Comparison of ENCODE assay signal across 8 mouse cellular contexts in the genomic region with DNA sequence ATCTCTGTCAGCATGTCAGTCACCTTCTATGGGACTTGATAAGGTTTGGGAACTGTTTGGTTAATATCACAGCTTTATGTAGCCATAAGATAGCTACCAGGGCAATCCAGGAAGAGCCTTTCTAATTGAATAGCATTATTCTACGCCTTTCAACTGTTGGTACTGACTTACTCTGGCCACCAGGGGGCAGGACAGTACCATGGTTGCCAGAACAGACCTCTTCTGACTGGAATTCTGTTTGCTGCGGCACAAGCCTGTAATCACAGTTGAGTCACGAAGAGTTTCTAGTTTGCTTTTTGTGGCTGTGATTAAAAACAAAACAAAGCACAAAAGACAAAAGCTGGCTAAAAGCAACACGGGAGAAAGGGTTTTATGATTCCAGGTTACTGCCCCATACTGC. TPM values are rescaled to one million over a fixed set of nuclear protein-coding genes. Genes with fewer than 3 reads are reported as not detected.
DNase-seq lines count a peak whose midpoint lies in the region; ATAC-seq and TF ChIP-seq lines count a peak whose summit lies in the region.

No protein-coding gene starts in this region.

- TF ChIP-seq CTCF in gastrocnemius, adult 2 months (IDR thresholded peaks at IDR 0.05): peak; percentile 88
- peak; percentile 54; the same call in 1 of the 2 replicates for TF ChIP-seq CTCF in small intestine, adult 2 months (IDR thresholded peaks at IDR 0.05; ENCODE audit: extremely low read depth, insufficient read length, insufficient replicate concordance, low read depth, low read length)

- H3K27me3 ChIP-seq in heart, embryonic 11.5 days (ENCODE audit: control insufficient read depth, insufficient read depth, low read length): no peaks in the 10 kb centered on the region
- no peaks in the 10 kb centered on the region for H3K27me3 ChIP-seq in intestine, embryonic 16.5 days (replicated peaks; ENCODE audit: control insufficient read depth, insufficient read depth, low read length)
- H3K27me3 ChIP-seq in midbrain, embryonic 11.5 days (ENCODE audit: control insufficient read depth, insufficient read depth, low read length): no peaks in the 10 kb centered on the region
- no peaks in the 10 kb centered on the region for H3K27me3 ChIP-seq in small intestine, adult 2 months (ENCODE audit: control insufficient read depth, insufficient read depth, low read length)

- peaks cover 2% of the 10 kb centered on the region; the same call in 1 of the 2 replicates for H3K4me1 ChIP-seq in heart, embryonic 11.5 days (ENCODE audit: control insufficient read depth, insufficient read depth, low read length)
- H3K4me1 ChIP-seq in intestine, embryonic 16.5 days (ENCODE audit: control insufficient read depth, insufficient read depth, low read length): no peaks in the 10 kb centered on the region
- no peaks in the 10 kb centered on the region for H3K4me1 ChIP-seq in midbrain, embryonic 11.5 days (ENCODE audit: control insufficient read depth, insufficient read depth, low read length)
- no peaks in the 10 kb centered on the region for H3K4me1 ChIP-seq in small intestine, adult 2 months (ENCODE audit: control insufficient read depth, insufficient read depth, insufficient read length, low read length)

- H3K4me2 ChIP-seq in heart, embryonic 11.5 days: no peak overlapping the region; the same call in 1 of the 2 replicates
- H3K4me2 ChIP-seq in intestine, embryonic 16.5 days (ENCODE audit: low read depth, low read length): no peak overlapping the region
- no peak overlapping the region for H3K4me2 ChIP-seq in midbrain, embryonic 11.5 days

- ATAC-seq in heart, embryonic 11.5 days (replicated peaks; ENCODE audit: insufficient number of reproducible peaks, low FRiP score, low TSS enrichment): no peak
- peak; percentile 75 for ATAC-seq in intestine, embryonic 16.5 days
- ATAC-seq in midbrain, embryonic 11.5 days (ENCODE audit: low FRiP score): no peak

- no peaks in the 10 kb centered on the region for H3K9me3 ChIP-seq in heart, embryonic 11.5 days (replicated peaks; ENCODE audit: control insufficient read depth, low read length)
- H3K9me3 ChIP-seq in intestine, embryonic 16.5 days (ENCODE audit: control insufficient read depth, low read length): no peaks in the 10 kb centered on the region
- H3K9me3 ChIP-seq in midbrain, embryonic 11.5 days (ENCODE audit: control insufficient read depth, low read length): no peaks in the 10 kb centered on the region

- H3K27ac ChIP-seq in heart, embryonic 11.5 days (ENCODE audit: low read depth, low read length): no peak overlapping the region
- H3K27ac ChIP-seq in gastrocnemius, adult 2 months: no peak overlapping the region
- H3K27ac ChIP-seq in intestine, embryonic 16.5 days (ENCODE audit: low read length): no peak overlapping the region
- H3K27ac ChIP-seq in midbrain, embryonic 11.5 days (ENCODE audit: low read depth, low read length): no peak overlapping the region
- H3K27ac ChIP-seq in small intestine, adult 2 months (ENCODE audit: insufficient read depth, low read depth, low read length): no peak overlapping the region

- intact Hi-C loops in gastrocnemius, adult 2 months (cut with DNase I): loop anchor here (2.0 kb wide), 1 partner anchor 30 kb away; no protein-coding TSS in a partner anchor
- intact Hi-C loops in left cerebral cortex, postnatal 25 days (cut with DNase I): loop anchor here (1.0 to 2.0 kb wide), 3 partner anchors 31 to 356 kb away; no protein-coding TSS in a partner anchor

- H3K36me3 ChIP-seq in heart, embryonic 11.5 days (ENCODE audit: control insufficient read depth, insufficient read depth, low read length): no peaks in the 10 kb centered on the region
- H3K36me3 ChIP-seq in intestine, embryonic 16.5 days (ENCODE audit: control insufficient read depth, insufficient read depth, low read length): no peaks in the 10 kb centered on the region
- H3K36me3 ChIP-seq in midbrain, embryonic 11.5 days (ENCODE audit: control insufficient read depth, insufficient read depth, low read length): no peaks in the 10 kb centered on the region
- H3K36me3 ChIP-seq in small intestine, adult 2 months (ENCODE audit: control insufficient read depth, insufficient read depth, low read length): no peaks in the 10 kb centered on the region

- H3K9ac ChIP-seq in heart, embryonic 11.5 days (ENCODE audit: low read depth, low read length): no peak overlapping the region
- no peak overlapping the region for H3K9ac ChIP-seq in intestine, embryonic 16.5 days (ENCODE audit: low read depth, low read length)
- no peak overlapping the region for H3K9ac ChIP-seq in midbrain, embryonic 11.5 days (ENCODE audit: low read length)

- H3K4me3 ChIP-seq in heart, embryonic 11.5 days (ENCODE audit: low read depth, low read length): no peak overlapping the region
- no peak overlapping the region for H3K4me3 ChIP-seq in gastrocnemius, adult 2 months
- no peak overlapping the region for H3K4me3 ChIP-seq in intestine, embryonic 16.5 days (ENCODE audit: low read length)
- no peak overlapping the region for H3K4me3 ChIP-seq in midbrain, embryonic 11.5 days (ENCODE audit: low read depth, low read length)
- no peak overlapping the region for H3K4me3 ChIP-seq in small intestine, adult 2 months (ENCODE audit: low read depth, low read length)

- TF ChIP-seq POLR2A in small intestine, adult 2 months (IDR thresholded peaks at IDR 0.05; ENCODE audit: low read depth, low read length): no peak

- 17% methylated on average over 4 of the region's 4 CpGs for WGBS in heart, embryonic 11.5 days (ENCODE audit: insufficient replicate concordance)
- 6% methylated on average over 4 of the region's 4 CpGs for WGBS in intestine, embryonic 16.5 days
- WGBS in midbrain, embryonic 11.5 days: 15% methylated on average over 4 of the region's 4 CpGs
- 5% methylated on average over 4 of the region's 4 CpGs for WGBS in small intestine, adult 2 months

- peak; percentile 60 to 88 for DNase-seq in heart, adult 18-20 months
- peak; percentile 72 to 81 for DNase-seq in cerebellum, postnatal 4 days (ENCODE audit: low spot score in 2 of 2)
- DNase-seq in gastrocnemius, adult 2 months: peak; percentile 74
- DNase-seq in left cerebral cortex, postnatal 25 days (ENCODE audit: low spot score in 2 of 2): peak; percentile 78 to 87
- DNase-seq in midbrain, embryonic 11.5 days (ENCODE audit: low spot score, missing footprints): peak; percentile 92

RNA-seq across cellular contexts. Expression of a gene that starts 8.9 kb away (rescaled TPM):
- total RNA-seq in heart, adult 18-20 months (2021): not detected
- polyA plus RNA-seq in heart, embryonic 11.5 days (2014; fragmentation: Nextera tagmentation; extraction: Ambion mirVana): not detected in 2 replicates
- not detected for total RNA-seq in gastrocnemius, adult 2 months (2021)
- not detected in 2 replicates for polyA plus RNA-seq in intestine, embryonic 16.5 days (2015; fragmentation: Nextera tagmentation; extraction: Ambion mirVana)
- 100 to 1,000 TPM; 294 to 388 TPM for total RNA-seq in left cerebral cortex, postnatal 25 days (2021)
- polyA plus RNA-seq in midbrain, embryonic 11.5 days (2014; fragmentation: Nextera tagmentation; extraction: Ambion mirVana): 0.26 and 0.82 TPM in 2 replicates
- polyA plus RNA-seq in small intestine, adult 2 months (2012; rRNA removed): not detected in 2 replicates

RNA-seq across cellular contexts. Expression of a gene that starts 13.2 kb away (rescaled TPM):
- 100 to 1,000 TPM; 538 to 567 TPM for total RNA-seq in heart, adult 18-20 months (2021)
- polyA plus RNA-seq in heart, embryonic 11.5 days (2014; fragmentation: Nextera tagmentation; extraction: Ambion mirVana): 1,140 and 1,315 TPM in 2 replicates
- 100 to 1,000 TPM; 395 to 503 TPM for total RNA-seq in gastrocnemius, adult 2 months (2021)
- polyA plus RNA-seq in intestine, embryonic 16.5 days (2015; fragmentation: Nextera tagmentation; extraction: Ambion mirVana): 1,264 and 1,381 TPM in 2 replicates
- 100 to 1,000 TPM; 397 to 401 TPM for total RNA-seq in left cerebral cortex, postnatal 25 days (2021)
- polyA plus RNA-seq in midbrain, embryonic 11.5 days (2014; fragmentation: Nextera tagmentation; extraction: Ambion mirVana): 1,378 and 1,482 TPM in 2 replicates
- 1,611 and 2,329 TPM in 2 replicates for polyA plus RNA-seq in small intestine, adult 2 months (2012; rRNA removed)

RNA-seq across cellular contexts. Expression of a gene that starts 30.5 kb away (rescaled TPM):
- 10 to 100 TPM; 21.6 to 23.5 TPM for total RNA-seq in heart, adult 18-20 months (2021)
- polyA plus RNA-seq in heart, embryonic 11.5 days (2014; fragmentation: Nextera tagmentation; extraction: Ambion mirVana): 35.4 and 40.5 TPM in 2 replicates
- total RNA-seq in gastrocnemius, adult 2 months (2021): 10 to 100 TPM; 10.4 to 12.1 TPM
- polyA plus RNA-seq in intestine, embryonic 16.5 days (2015; fragmentation: Nextera tagmentation; extraction: Ambion mirVana): 24.3 and 28.9 TPM in 2 replicates
- total RNA-seq in left cerebral cortex, postnatal 25 days (2021): 10 to 100 TPM; 26.0 to 27.6 TPM
- 33.9 and 36.7 TPM in 2 replicates for polyA plus RNA-seq in midbrain, embryonic 11.5 days (2014; fragmentation: Nextera tagmentation; extraction: Ambion mirVana)
- 15.0 and 29.4 TPM in 2 replicates for polyA plus RNA-seq in small intestine, adult 2 months (2012; rRNA removed)

RNA-seq across cellular contexts. Expression of a gene that starts 48.7 kb away (rescaled TPM):
- total RNA-seq in heart, adult 18-20 months (2021): not detected
- polyA plus RNA-seq in heart, embryonic 11.5 days (2014; fragmentation: Nextera tagmentation; extraction: Ambion mirVana): not detected in 2 replicates
- not detected for total RNA-seq in gastrocnemius, adult 2 months (2021)
- 0.70 and 0.72 TPM in 2 replicates for polyA plus RNA-seq in intestine, embryonic 16.5 days (2015; fragmentation: Nextera tagmentation; extraction: Ambion mirVana)
- total RNA-seq in left cerebral cortex, postnatal 25 days (2021): not detected
- polyA plus RNA-seq in midbrain, embryonic 11.5 days (2014; fragmentation: Nextera tagmentation; extraction: Ambion mirVana): not detected in 2 replicates
- polyA plus RNA-seq in small intestine, adult 2 months (2012; rRNA removed): 0.18 and 0.25 TPM in 2 replicates
